Mouse (Mus musculus) liver, adult 2 months (tissue): Measurements from ENCODE around the gene Isoc2b.

ENCODE experiments used
- CTCF ChIP-seq: fragments of 200-500 bp; IDR thresholded peaks from 2 replicates; pipeline ENCODE4 v1.5.1; 2011; ENCODE audit warnings: low read depth, low read length, control low read depth
- POLR2A ChIP-seq: fragments of 200-500 bp; IDR thresholded peaks from 2 replicates; pipeline ENCODE4 v1.6.1; 2011; ENCODE audit warnings: low read length, control low read depth; ENCODE audit not compliant: insufficient read depth; ENCODE audit errors: extremely low read depth

GRCm38 (mm10) chr7:4835631-4836327 lies 34.3 kb downstream of the Isoc2b start:
- TF ChIP-seq CTCF (no peak), POLR2A (no peak)
